Mouse (Mus musculus) thymus, adult 2 months (tissue): Measurements from ENCODE around the gene Cavin3. TPM values are rescaled to one million over a fixed set of nuclear protein-coding genes. Genes with fewer than 3 reads are reported as not detected.
A peak's percentile ranks its signal among the peaks of the same experiment; 100 is the strongest.

Experiments
- DNase-seq: peaks from one replicate; pipeline ENCODE4 v3.0.0; 2021
- H3K27ac ChIP-seq: fragments of 200-500 bp; 2 replicates; pipeline ENCODE4 v1.5.1; 2012; ENCODE audit warnings: low read length, control low read depth; ENCODE audit not compliant: control insufficient read depth, insufficient read depth
- H3K27me3 ChIP-seq: fragments of 200-500 bp; 2 replicates; pipeline ENCODE4 v1.6.1; 2012; ENCODE audit warnings: mild to moderate bottlenecking, low read length, moderate library complexity, mixed read lengths; ENCODE audit not compliant: control insufficient read depth, insufficient read depth
- H3K36me3 ChIP-seq: fragments of 200-500 bp; 2 replicates; pipeline ENCODE4 v1.6.1; 2012; ENCODE audit warnings: mild to moderate bottlenecking, low read length, moderate library complexity; ENCODE audit not compliant: control insufficient read depth, insufficient read depth
- H3K4me1 ChIP-seq: fragments of 200-500 bp; replicated peaks from 2 replicates; pipeline ENCODE4 v1.6.1; 2012; ENCODE audit warnings: low read length; ENCODE audit not compliant: control insufficient read depth, insufficient read depth
- H3K4me3 ChIP-seq: fragments of 200-500 bp; 2 replicates; pipeline ENCODE4 v1.5.1; 2012; ENCODE audit warnings: mild to moderate bottlenecking, low read length, control low read depth, moderate library complexity; ENCODE audit not compliant: control insufficient read depth, insufficient read depth
- CTCF ChIP-seq: fragments of 200-500 bp; IDR thresholded peaks from 2 replicates; pipeline ENCODE4 v1.5.1; 2012; ENCODE audit warnings: mild to moderate bottlenecking, control low read depth, low read length, moderate library complexity, borderline replicate concordance; ENCODE audit not compliant: control insufficient read depth, poor library complexity, insufficient read depth; ENCODE audit errors: extremely low read depth
- POLR2A ChIP-seq: fragments of 200-500 bp; IDR thresholded peaks from 2 replicates; pipeline ENCODE4 v1.6.1; 2012; ENCODE audit warnings: mild to moderate bottlenecking, low read length, control low read depth, moderate library complexity; ENCODE audit not compliant: control insufficient read depth, poor library complexity, insufficient read depth; ENCODE audit errors: extremely low read depth
- WGBS: fragments of 180-500 bp; shearing (Covaris S2); methylation state at CpG from one replicate; pipeline ENCODE4 v1.1.7; 2018; 5-methylcytosine and 5-hydroxymethylcytosine counted together
- polyA plus RNA-seq: library from polyadenylated mRNA; depleted of rRNA; stranded (reverse); fragments of >200 nt; gene quantifications from 2 replicates; pipeline ENCODE4 v1.2.3, GENCODE M21; 2012

Cavin3 gene
- polyA plus RNA-seq, 1 experiment: 14.5 TPM

- H3K4me3 ChIP-seq: peak overlapping the region; percentile 8; the same call in 1 of the 2 replicates
- no peak for DNase-seq
Observed at GRCm38 (mm10) chr7:105480561-105481504, 1.3 kb downstream of the Cavin3 start.

GRCm38 (mm10) chr7:105480081-105480480 lies 2.0 kb downstream of the Cavin3 start:
- Histone ChIP-seq H3K4me3 (no peak overlapping the region), H3K4me1 (no peaks in the 10 kb centered on the region), H3K36me3 (no peaks in the 10 kb centered on the region), H3K27me3 (no peaks in the 10 kb centered on the region), H3K27ac (no peak overlapping the region)
- no peak for DNase-seq
- TF ChIP-seq CTCF: no peak
- TF ChIP-seq POLR2A: no peak
- WGBS: 90% methylated on average over 5 of the region's 5 CpGs

More at GRCm38 (mm10) chr7:105480561-105481504, 1.3 kb downstream of the Cavin3 start:
- Histone ChIP-seq H3K4me1 (no peaks in the 10 kb centered on the region), H3K36me3 (no peaks in the 10 kb centered on the region), H3K27ac (peak overlapping the region; percentile 48; the same call in 1 of the 2 replicates), H3K27me3 (no peaks in the 10 kb centered on the region)
- WGBS: 92% methylated on average over 23 of the region's 23 CpGs
- TF ChIP-seq CTCF (no peak), POLR2A (no peak)

GRCm38 (mm10) chr7:105479232-105479631 lies 2.9 kb downstream of the Cavin3 start:
- Histone ChIP-seq H3K27ac (no peak overlapping the region), H3K36me3 (no peaks in the 10 kb centered on the region), H3K4me1 (no peaks in the 10 kb centered on the region), H3K27me3 (no peaks in the 10 kb centered on the region), H3K4me3 (no peak overlapping the region)
- 90% methylated on average over 6 of the region's 6 CpGs for WGBS
- TF ChIP-seq POLR2A (no peak), CTCF (no peak)
- no peak for DNase-seq

- TF ChIP-seq POLR2A (no peak), CTCF (no peak)
- WGBS: 89% methylated on average over 8 of the region's 8 CpGs
- no peak for DNase-seq
Observed at GRCm38 (mm10) chr7:105478344-105478743, 3.8 kb downstream of the Cavin3 start.

GRCm38 (mm10) chr7:105477841-105478240 lies 4.3 kb downstream of the Cavin3 start:
- no peak overlapping the region for H3K4me3 ChIP-seq
- no peaks in the 10 kb centered on the region for H3K4me1 ChIP-seq
- peak; percentile 1 for DNase-seq
- H3K36me3 ChIP-seq: no peaks in the 10 kb centered on the region
- TF ChIP-seq CTCF: no peak
- no peak for TF ChIP-seq POLR2A
- 52% methylated on average over 3 of the region's 3 CpGs for WGBS
- no peaks in the 10 kb centered on the region for H3K27me3 ChIP-seq
- H3K27ac ChIP-seq: no peak overlapping the region

More at GRCm38 (mm10) chr7:105478344-105478743, 3.8 kb downstream of the Cavin3 start:
- H3K36me3 ChIP-seq: no peaks in the 10 kb centered on the region
- no peak overlapping the region for H3K4me3 ChIP-seq
- no peaks in the 10 kb centered on the region for H3K27me3 ChIP-seq
- no peak overlapping the region for H3K27ac ChIP-seq
- no peaks in the 10 kb centered on the region for H3K4me1 ChIP-seq

GRCm38 (mm10) chr7:105477433-105477700 lies 4.7 kb downstream of the Cavin3 start:
- Histone ChIP-seq H3K27me3 (no peaks in the 10 kb centered on the region), H3K4me1 (no peaks in the 10 kb centered on the region), H3K4me3 (no peak overlapping the region), H3K36me3 (no peaks in the 10 kb centered on the region), H3K27ac (no peak overlapping the region)
- no peak for TF ChIP-seq POLR2A
- TF ChIP-seq CTCF: no peak
- no peak for DNase-seq
- WGBS: 96% methylated on average over 1 of the region's 1 CpGs
